Mouse (Mus musculus): ENCODE results near the gene Izumo1. TPM values are rescaled to one million over a fixed set of nuclear protein-coding genes. Genes with fewer than 3 reads are reported as not detected.
A peak's percentile ranks its signal among the peaks of the same experiment; 100 is the strongest.

Gene Izumo1
- total and polyA plus RNA-seq, 2 experiments, result 0.09 to 0.13 TPM

DNA sequence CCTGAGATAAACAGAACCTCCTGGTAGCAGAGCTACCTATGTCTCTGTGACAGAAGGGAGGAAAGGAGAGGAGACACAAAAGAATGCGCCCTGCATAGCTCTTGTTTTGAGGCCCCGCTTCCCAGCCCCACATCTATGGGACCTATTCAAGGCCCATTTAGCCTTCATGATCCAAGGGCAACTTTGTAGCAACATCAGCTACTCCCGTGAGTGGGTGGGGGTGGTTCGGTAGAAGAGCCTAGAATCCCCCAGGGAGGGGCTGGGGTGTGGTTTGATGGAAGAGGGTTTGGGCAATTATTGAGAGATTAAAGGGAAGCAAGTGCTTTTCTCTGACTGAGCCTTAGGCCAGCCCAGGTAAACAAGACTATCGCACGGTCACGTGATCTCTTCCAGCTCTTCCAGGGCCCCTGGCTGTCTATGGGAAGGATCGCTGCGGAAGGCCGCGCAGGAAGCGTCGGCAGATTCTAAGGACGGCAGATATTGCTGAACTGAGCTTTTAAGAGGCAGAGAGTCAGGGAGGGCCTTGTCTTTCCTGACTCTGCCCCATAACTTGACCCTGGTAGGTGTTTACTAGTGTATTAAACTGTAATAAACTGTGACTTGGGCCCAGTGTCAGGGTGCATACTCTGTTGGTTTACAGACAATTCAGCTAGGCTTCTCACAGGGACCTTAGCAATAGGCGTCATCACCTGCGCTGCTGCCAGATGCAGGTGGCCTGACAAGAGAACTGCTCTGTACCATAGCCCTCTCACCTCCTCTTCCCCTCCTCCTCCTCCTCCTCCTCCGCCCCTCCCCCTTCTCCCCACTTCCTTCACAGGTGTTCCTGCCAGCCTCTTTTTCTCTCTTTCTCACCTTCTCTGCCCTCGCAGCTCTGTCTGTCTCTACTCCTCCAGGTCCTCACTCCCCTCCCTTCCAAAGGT is 22.4 kb upstream of the Izumo1 start:
- no peaks in the 10 kb centered on the region for H3K36me3 ChIP-seq (ENCODE audit: control insufficient read depth, insufficient read depth, low read length)
- H3K27me3 ChIP-seq (ENCODE audit: control insufficient read depth, insufficient read depth, low read length), result no peaks in the 10 kb centered on the region
- H3K4me3 ChIP-seq (ENCODE audit: insufficient read depth, low read depth, low read length), result no peak overlapping the region
- WGBS, result 58% methylated on average over 18 of the region's 18 CpGs
- no peak overlapping the region for H3K27ac ChIP-seq (replicated peaks; ENCODE audit: insufficient read depth, low read depth, low read length)
- H3K9ac ChIP-seq (ENCODE audit: low read depth, low read length), result no peak overlapping the region
- H3K4me1 ChIP-seq (ENCODE audit: control insufficient read depth, insufficient read depth, low read length), result peaks cover 11% of the 10 kb centered on the region
- DNase-seq (ENCODE audit: extremely low read depth, low read depth, low spot score), result no peak
- no peaks in the 10 kb centered on the region for H3K79me2 ChIP-seq (ENCODE audit: control insufficient read depth, insufficient read depth, low read length)
- TF ChIP-seq CTCF (IDR thresholded peaks at IDR 0.05; ENCODE audit: low read depth, low read length), result no peak
- no peak for TF ChIP-seq POLR2A (IDR thresholded peaks at IDR 0.05; ENCODE audit: extremely low read depth, insufficient read depth, low read length)

DNA sequence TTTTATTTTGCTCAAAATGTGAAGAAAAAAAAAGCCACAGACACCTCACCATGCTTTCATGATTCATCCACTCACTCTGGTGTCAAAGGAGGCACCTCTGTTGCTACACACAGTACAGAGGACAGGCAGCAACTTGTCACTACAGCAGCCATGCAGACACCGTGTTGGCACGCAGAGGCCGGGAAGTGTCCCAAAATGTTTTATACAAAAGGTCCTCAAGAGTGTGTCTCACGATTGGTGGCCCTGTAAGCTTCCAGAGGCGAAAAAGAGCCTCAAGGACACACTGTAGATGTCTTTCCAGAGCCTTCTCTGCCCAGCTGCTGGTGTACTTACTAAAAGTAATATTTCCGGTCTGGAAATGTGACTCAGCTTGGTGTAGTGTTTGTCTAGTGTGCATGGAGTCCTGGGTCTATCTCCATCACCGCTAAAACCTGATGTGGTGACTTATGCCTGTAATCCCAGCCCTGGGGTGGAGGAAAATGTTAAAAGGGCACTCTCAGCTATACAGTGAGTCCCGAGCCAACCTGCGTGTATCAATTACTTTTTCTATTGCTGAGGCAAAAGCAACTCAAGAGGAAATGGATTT is 15.8 kb upstream of the Izumo1 start:
- DNase-seq (ENCODE audit: extremely low read depth, low read depth, low spot score), result no peak
- no peak for TF ChIP-seq CTCF (IDR thresholded peaks at IDR 0.05; ENCODE audit: low read depth, low read length)
- no peak for TF ChIP-seq POLR2A (IDR thresholded peaks at IDR 0.05; ENCODE audit: extremely low read depth, insufficient read depth, low read length)
- Histone ChIP-seq H3K27ac (replicated peaks; ENCODE audit: insufficient read depth, low read depth, low read length) (no peak overlapping the region), H3K79me2 (ENCODE audit: control insufficient read depth, insufficient read depth, low read length) (no peaks in the 10 kb centered on the region), H3K36me3 (ENCODE audit: control insufficient read depth, insufficient read depth, low read length) (no peaks in the 10 kb centered on the region), H3K27me3 (ENCODE audit: control insufficient read depth, insufficient read depth, low read length) (no peaks in the 10 kb centered on the region), H3K4me3 (ENCODE audit: insufficient read depth, low read depth, low read length) (no peak overlapping the region), H3K9ac (ENCODE audit: low read depth, low read length) (no peak overlapping the region), H3K4me1 (ENCODE audit: control insufficient read depth, insufficient read depth, low read length) (peaks cover 12% of the 10 kb centered on the region)
- WGBS, result 80% methylated on average over 9 of the region's 9 CpGs

DNA sequence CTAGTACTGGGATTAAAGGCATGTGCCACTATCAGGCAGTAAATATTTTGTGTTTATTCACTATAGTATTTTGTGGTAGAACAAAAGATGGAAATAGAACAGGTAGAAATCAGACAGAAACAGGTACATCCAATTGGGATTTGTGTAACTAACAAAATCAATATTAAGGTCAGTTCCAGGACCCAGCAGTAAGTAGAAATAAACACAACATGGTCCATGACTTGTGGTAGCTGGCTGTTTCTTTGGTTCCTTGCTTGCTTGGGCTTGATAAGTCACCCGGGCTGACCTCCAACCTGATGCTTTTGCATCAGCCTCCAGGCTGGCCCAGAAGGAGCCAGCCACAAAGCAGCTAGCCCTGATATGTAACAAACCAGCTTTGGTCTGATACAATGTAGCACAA is 12.1 kb upstream of the Izumo1 start:
- WGBS, result 11% methylated on average over 1 of the region's 1 CpGs
- DNase-seq (ENCODE audit: extremely low read depth, low read depth, low spot score), result peak; percentile 96
- Histone ChIP-seq H3K4me1 (ENCODE audit: control insufficient read depth, insufficient read depth, low read length) (peaks cover 17% of the 10 kb centered on the region), H3K9ac (ENCODE audit: low read depth, low read length) (no peak overlapping the region), H3K27ac (replicated peaks; ENCODE audit: insufficient read depth, low read depth, low read length) (peak overlapping the region; percentile 31; the same call in 1 of the 2 replicates), H3K79me2 (ENCODE audit: control insufficient read depth, insufficient read depth, low read length) (no peaks in the 10 kb centered on the region), H3K4me3 (ENCODE audit: insufficient read depth, low read depth, low read length) (no peak overlapping the region), H3K36me3 (ENCODE audit: control insufficient read depth, insufficient read depth, low read length) (no peaks in the 10 kb centered on the region), H3K27me3 (ENCODE audit: control insufficient read depth, insufficient read depth, low read length) (no peaks in the 10 kb centered on the region)
- TF ChIP-seq CTCF (IDR thresholded peaks at IDR 0.05; ENCODE audit: low read depth, low read length) (no peak), POLR2A (IDR thresholded peaks at IDR 0.05; ENCODE audit: extremely low read depth, insufficient read depth, low read length) (no peak)

DNA sequence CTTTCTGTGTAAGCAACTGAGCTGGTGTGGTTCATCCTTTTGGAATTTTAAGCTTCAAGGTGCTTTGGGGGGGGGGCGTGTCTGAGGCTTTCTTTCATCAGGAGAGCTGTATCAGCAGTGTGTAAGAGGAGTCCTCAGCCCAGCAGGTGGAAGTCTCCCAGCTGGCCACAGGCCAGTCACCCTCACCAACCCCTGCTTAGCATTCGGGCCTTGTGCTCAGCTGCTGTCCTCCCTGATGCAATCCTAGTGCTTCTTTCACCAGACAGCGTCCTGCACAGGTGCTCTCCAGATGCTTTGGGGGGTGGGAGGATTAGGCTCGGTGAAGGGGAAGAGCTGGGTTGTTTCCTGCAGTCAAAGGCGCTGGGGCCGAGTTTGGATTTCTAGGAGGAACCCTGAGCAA is 5.3 kb upstream of the Izumo1 start:
- 34% methylated on average over 6 of the region's 6 CpGs for WGBS
- TF ChIP-seq CTCF (IDR thresholded peaks at IDR 0.05; ENCODE audit: low read depth, low read length), result no peak
- TF ChIP-seq POLR2A (IDR thresholded peaks at IDR 0.05; ENCODE audit: extremely low read depth, insufficient read depth, low read length), result no peak
- no peaks in the 10 kb centered on the region for H3K27me3 ChIP-seq (ENCODE audit: control insufficient read depth, insufficient read depth, low read length)

DNA sequence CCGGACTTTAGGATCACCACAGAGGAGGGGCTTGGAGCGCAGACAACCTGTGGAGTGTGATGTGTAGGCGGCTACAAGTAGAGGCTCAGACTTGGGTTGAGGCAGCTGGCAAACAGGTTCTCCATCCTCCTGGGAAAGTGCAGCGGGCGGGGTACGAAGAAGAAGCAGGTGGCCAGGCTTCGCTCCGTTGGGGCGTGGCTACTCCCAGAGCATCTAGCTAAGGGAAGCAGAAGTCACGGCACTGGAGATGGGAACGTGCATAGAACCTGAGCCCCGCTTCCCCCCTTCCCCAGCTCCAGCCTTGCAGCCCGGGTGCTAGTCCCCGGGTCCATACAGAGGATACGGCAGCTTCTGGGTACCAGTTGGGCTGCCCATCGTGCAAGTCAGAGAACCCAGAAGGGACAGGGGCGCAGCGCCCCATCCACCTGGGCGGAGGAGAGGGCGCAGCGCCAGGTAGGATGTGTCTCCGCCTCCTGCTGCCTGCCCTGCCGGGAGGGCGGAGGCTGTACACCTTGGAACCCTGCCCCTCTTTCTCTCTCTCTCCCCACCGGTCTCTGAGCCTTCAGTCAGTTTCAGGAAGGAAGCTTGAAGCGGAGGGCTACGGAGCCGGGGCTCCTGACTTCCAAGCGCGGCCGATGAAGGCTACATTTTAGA is 4.4 kb upstream of the Izumo1 start, which contains the start of gene Fut1:
TSS of gene Fut1 (plus strand) at position 248 of the 654 bp plus-strand sequence.
- TF ChIP-seq CTCF (IDR thresholded peaks at IDR 0.05; ENCODE audit: low read depth, low read length) (no peak), POLR2A (IDR thresholded peaks at IDR 0.05; ENCODE audit: extremely low read depth, insufficient read depth, low read length) (no peak)
- Histone ChIP-seq H3K9ac (ENCODE audit: low read depth, low read length) (no peak within 1 kb of the TSS), H3K4me3 (ENCODE audit: insufficient read depth, low read depth, low read length) (no peak within 1 kb of the TSS), H3K4me1 (ENCODE audit: control insufficient read depth, insufficient read depth, low read length) (peaks cover 10% of the 10 kb centered on the region), H3K79me2 (ENCODE audit: control insufficient read depth, insufficient read depth, low read length) (no peaks in the 10 kb centered on the region), H3K27me3 (ENCODE audit: control insufficient read depth, insufficient read depth, low read length) (no peaks in the 10 kb centered on the region), H3K36me3 (ENCODE audit: control insufficient read depth, insufficient read depth, low read length) (no peaks in the 10 kb centered on the region), H3K27ac (replicated peaks; ENCODE audit: insufficient read depth, low read depth, low read length) (no peak within 1 kb of the TSS; the same call in 1 of the 2 replicates)
- DNase-seq (ENCODE audit: extremely low read depth, low read depth, low spot score), result no peak
- WGBS, result 43% methylated on average over 31 of the region's 31 CpGs

More for the DNA sequence above, 5.3 kb upstream of the Izumo1 start:
- no peak overlapping the region for H3K4me3 ChIP-seq (ENCODE audit: insufficient read depth, low read depth, low read length)
- no peaks in the 10 kb centered on the region for H3K79me2 ChIP-seq (ENCODE audit: control insufficient read depth, insufficient read depth, low read length)
- H3K9ac ChIP-seq (ENCODE audit: low read depth, low read length), result no peak overlapping the region
- no peaks in the 10 kb centered on the region for H3K36me3 ChIP-seq (ENCODE audit: control insufficient read depth, insufficient read depth, low read length)
- no peak overlapping the region; the same call in 1 of the 2 replicates for H3K27ac ChIP-seq (replicated peaks; ENCODE audit: insufficient read depth, low read depth, low read length)
- DNase-seq (ENCODE audit: extremely low read depth, low read depth, low spot score), result peak; percentile 84
- H3K4me1 ChIP-seq (ENCODE audit: control insufficient read depth, insufficient read depth, low read length), result peaks cover 10% of the 10 kb centered on the region
